In the genomic region with DNA sequence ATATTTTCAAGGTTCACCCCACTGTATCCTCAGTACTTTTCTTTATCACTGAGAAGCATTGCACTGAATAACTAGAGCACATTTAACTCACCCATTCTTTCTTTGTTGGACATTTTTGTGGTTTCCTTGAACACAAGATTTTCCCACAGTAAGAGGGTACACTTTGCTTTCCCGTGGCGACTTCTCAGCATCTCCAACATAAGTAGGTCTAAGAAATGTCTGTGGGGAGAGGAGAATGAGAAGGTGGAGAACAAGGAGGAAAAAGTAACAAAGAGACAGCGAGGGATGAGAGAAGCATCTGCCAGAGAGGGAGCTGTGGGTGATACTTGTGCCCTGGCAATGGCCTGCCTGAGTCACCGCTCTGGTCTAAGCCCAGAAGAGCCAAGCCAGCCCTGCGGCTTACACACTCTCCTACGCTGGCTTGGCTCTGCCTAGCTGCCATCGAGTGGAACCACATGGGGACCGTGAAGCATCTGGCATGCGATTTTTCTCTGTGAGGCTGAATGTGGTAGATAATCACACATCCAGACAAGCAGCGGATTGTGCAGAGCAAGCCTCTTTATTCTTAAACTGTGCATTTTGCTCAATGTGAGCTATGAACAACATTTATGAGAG, we compare ENCODE assay signal across 8 mouse cellular contexts.
DNase-seq lines count a peak whose midpoint lies in the region; ATAC-seq and TF ChIP-seq lines count a peak whose summit lies in the region.

No protein-coding gene starts in this region.

- TF ChIP-seq CTCF in intestine, postnatal 0 days (IDR thresholded peaks at IDR 0.05; ENCODE audit: low read depth) = no peak

- H3K4me1 ChIP-seq in hindbrain, embryonic 16.5 days (ENCODE audit: control insufficient read depth, insufficient read depth, low read depth, low read length) = no peaks in the 10 kb centered on the region
- no peaks in the 10 kb centered on the region for H3K4me1 ChIP-seq in hindbrain, embryonic 12.5 days
- H3K4me1 ChIP-seq in limb, embryonic 15.5 days = peaks cover 12% of the 10 kb centered on the region; the same call in 1 of the 2 replicates
- H3K4me1 ChIP-seq in intestine, postnatal 0 days (replicated peaks; ENCODE audit: control insufficient read depth, insufficient read depth, low read length) = no peaks in the 10 kb centered on the region
- H3K4me1 ChIP-seq in hindbrain, embryonic 10.5 days (replicated peaks) = no peaks in the 10 kb centered on the region

- H3K27me3 ChIP-seq in hindbrain, embryonic 16.5 days (replicated peaks; ENCODE audit: control insufficient read depth, insufficient read depth, low read length) = no peaks in the 10 kb centered on the region
- H3K27me3 ChIP-seq in hindbrain, embryonic 12.5 days = no peaks in the 10 kb centered on the region
- H3K27me3 ChIP-seq in limb, embryonic 15.5 days = no peaks in the 10 kb centered on the region
- no peaks in the 10 kb centered on the region for H3K27me3 ChIP-seq in intestine, postnatal 0 days (replicated peaks; ENCODE audit: control insufficient read depth, insufficient read depth, low read length)
- H3K27me3 ChIP-seq in hindbrain, embryonic 10.5 days (ENCODE audit: insufficient read depth, poor library complexity, severe bottlenecking) = no peaks in the 10 kb centered on the region

- no peak overlapping the region for H3K4me2 ChIP-seq in hindbrain, embryonic 16.5 days (ENCODE audit: low read length)
- H3K4me2 ChIP-seq in hindbrain, embryonic 12.5 days (replicated peaks) = no peak overlapping the region
- H3K4me2 ChIP-seq in limb, embryonic 15.5 days = no peak overlapping the region
- no peak overlapping the region for H3K4me2 ChIP-seq in intestine, postnatal 0 days (replicated peaks; ENCODE audit: low read depth)

- WGBS in hindbrain, embryonic 16.5 days = 65% methylated on average over 10 of the region's 10 CpGs
- WGBS in hindbrain, embryonic 12.5 days = 88% methylated on average over 10 of the region's 10 CpGs
- 50% methylated on average over 10 of the region's 10 CpGs for WGBS in limb, embryonic 15.5 days
- 77% methylated on average over 10 of the region's 10 CpGs for WGBS in intestine, postnatal 0 days
- WGBS in hindbrain, embryonic 10.5 days = 88% methylated on average over 10 of the region's 10 CpGs

- no peak overlapping the region for H3K27ac ChIP-seq in hindbrain, embryonic 16.5 days (ENCODE audit: low read depth, low read length)
- H3K27ac ChIP-seq in hindbrain, embryonic 12.5 days = no peak overlapping the region
- peak overlapping the region; percentile 35; the same call in 1 of the 2 replicates for H3K27ac ChIP-seq in limb, embryonic 15.5 days
- no peak overlapping the region for H3K27ac ChIP-seq in intestine, postnatal 0 days (ENCODE audit: low read depth, low read length)
- H3K27ac ChIP-seq in hindbrain, embryonic 10.5 days = no peak overlapping the region

- intact Hi-C loops in gastrocnemius, postnatal 36 days (cut with DNase I) = no loop called here

- peak; percentile 69 for ATAC-seq in hindbrain, embryonic 16.5 days
- ATAC-seq in hindbrain, embryonic 12.5 days (ENCODE audit: low FRiP score) = no peak
- ATAC-seq in limb, embryonic 15.5 days (ENCODE audit: insufficient number of reproducible peaks, low FRiP score, low TSS enrichment, low read depth) = no peak
- no peak for ATAC-seq in intestine, postnatal 0 days
- ATAC-seq in megakaryocyte-erythroid progenitor cell, adult 5-6 weeks (replicated peaks; ENCODE audit: low FRiP score, low TSS enrichment, poor library complexity, severe bottlenecking) = no peak

- no peaks in the 10 kb centered on the region for H3K36me3 ChIP-seq in hindbrain, embryonic 16.5 days (ENCODE audit: control insufficient read depth, insufficient read depth, low read length)
- H3K36me3 ChIP-seq in hindbrain, embryonic 12.5 days = no peaks in the 10 kb centered on the region
- H3K36me3 ChIP-seq in limb, embryonic 15.5 days = no peaks in the 10 kb centered on the region
- no peaks in the 10 kb centered on the region for H3K36me3 ChIP-seq in intestine, postnatal 0 days (ENCODE audit: control insufficient read depth, insufficient read depth)
- no peaks in the 10 kb centered on the region for H3K36me3 ChIP-seq in hindbrain, embryonic 10.5 days

- DNase-seq in adrenal gland, postnatal 36 days = peak; percentile 86 to 88
- peak; percentile 32 to 33 for DNase-seq in gastrocnemius, postnatal 36 days
- DNase-seq in hindbrain, embryonic 10.5 days (ENCODE audit: low spot score) = no peak

- H3K9me3 ChIP-seq in hindbrain, embryonic 16.5 days (ENCODE audit: control insufficient read depth, low read length) = no peaks in the 10 kb centered on the region
- no peaks in the 10 kb centered on the region; the same call in 1 of the 2 replicates for H3K9me3 ChIP-seq in hindbrain, embryonic 12.5 days (replicated peaks)
- H3K9me3 ChIP-seq in limb, embryonic 15.5 days = no peaks in the 10 kb centered on the region
- H3K9me3 ChIP-seq in intestine, postnatal 0 days (ENCODE audit: control insufficient read depth) = no peaks in the 10 kb centered on the region
- H3K9me3 ChIP-seq in hindbrain, embryonic 10.5 days = no peaks in the 10 kb centered on the region

- H3K9ac ChIP-seq in hindbrain, embryonic 16.5 days (ENCODE audit: low read depth, low read length) = no peak overlapping the region
- H3K9ac ChIP-seq in hindbrain, embryonic 12.5 days = no peak overlapping the region
- no peak overlapping the region for H3K9ac ChIP-seq in limb, embryonic 15.5 days
- no peak overlapping the region for H3K9ac ChIP-seq in intestine, postnatal 0 days (ENCODE audit: low read depth, low read length)

- no peak overlapping the region for H3K4me3 ChIP-seq in hindbrain, embryonic 16.5 days (ENCODE audit: low read length)
- no peak overlapping the region for H3K4me3 ChIP-seq in hindbrain, embryonic 12.5 days
- H3K4me3 ChIP-seq in limb, embryonic 15.5 days = no peak overlapping the region
- H3K4me3 ChIP-seq in intestine, postnatal 0 days (ENCODE audit: low read depth, low read length) = no peak overlapping the region
- no peak overlapping the region for H3K4me3 ChIP-seq in hindbrain, embryonic 10.5 days
